Mouse (Mus musculus) lung, adult 2 months (tissue): ENCODE measurements around the gene Kpna7. TPM values are rescaled to one million over a fixed set of nuclear protein-coding genes. Genes with fewer than 3 reads are reported as not detected.
"Not testable (repeated sequence)": the region's sequence is repeated elsewhere in the genome, so short reads cannot be mapped to it uniquely, and the experiment has no call there.

Experiments
- DNase-seq: peaks from one replicate; pipeline ENCODE4 v3.0.0; 2022
- H3K4me1 ChIP-seq: fragments of 200-500 bp; 2 replicates; pipeline ENCODE4 v1.6.1; 2011; ENCODE audit warnings: low read length; ENCODE audit not compliant: control insufficient read depth, insufficient read depth
- H3K4me3 ChIP-seq: fragments of 200-500 bp; replicated peaks from 2 replicates; pipeline ENCODE3; 2011; ENCODE audit warnings: low read depth, mild to moderate bottlenecking, control low read depth, low read length; ENCODE audit errors: extremely low read depth
- CTCF ChIP-seq: fragments of 200-500 bp; IDR thresholded peaks from 2 replicates; pipeline ENCODE4 v1.5.1; 2011; ENCODE audit warnings: mild to moderate bottlenecking, low read length, control low read depth; ENCODE audit not compliant: insufficient read depth
- POLR2A ChIP-seq: fragments of 200-500 bp; IDR thresholded peaks from 2 replicates; pipeline ENCODE4 v1.6.1; 2011; ENCODE audit warnings: low read depth, mild to moderate bottlenecking, control low read depth, low read length, borderline replicate concordance; ENCODE audit errors: extremely low read depth
- WGBS: fragments of 180-500 bp; shearing (Covaris S2); methylation state at CpG from one replicate; pipeline ENCODE4 v1.1.7; 2018; 5-methylcytosine and 5-hydroxymethylcytosine counted together
- polyA plus RNA-seq: library from polyadenylated mRNA; depleted of rRNA; stranded (reverse); fragments of >200 nt; gene quantifications from 2 replicates; pipeline ENCODE4 v1.2.3, GENCODE M21; 2012

Kpna7 gene
- polyA plus RNA-seq, 1 experiment = not detected

GRCm38 (mm10) chr5:145105694-145106275, 22.0 kb upstream of the Kpna7 start:
- Histone ChIP-seq H3K4me3 (no peak overlapping the region), H3K4me1 (no peaks in the 10 kb centered on the region)
- no peak for DNase-seq
- no peak for TF ChIP-seq POLR2A
- 79% methylated on average over 9 of the region's 9 CpGs for WGBS

GRCm38 (mm10) chr5:145104328-145104727, 20.5 kb upstream of the Kpna7 start:
- no peak for TF ChIP-seq POLR2A
- TF ChIP-seq CTCF = no peak
- Histone ChIP-seq H3K4me1 (no peaks in the 10 kb centered on the region), H3K4me3 (no peak overlapping the region)
- WGBS = 86% methylated on average over 9 of the region's 9 CpGs
- DNase-seq = no peak

GRCm38 (mm10) chr5:145102706-145103105, 18.9 kb upstream of the Kpna7 start:
- WGBS = 78% methylated on average over 4 of the region's 4 CpGs
- Histone ChIP-seq H3K4me1 (no peaks in the 10 kb centered on the region), H3K4me3 (no peak overlapping the region)
- no peak for DNase-seq
- TF ChIP-seq CTCF = no peak

DNA sequence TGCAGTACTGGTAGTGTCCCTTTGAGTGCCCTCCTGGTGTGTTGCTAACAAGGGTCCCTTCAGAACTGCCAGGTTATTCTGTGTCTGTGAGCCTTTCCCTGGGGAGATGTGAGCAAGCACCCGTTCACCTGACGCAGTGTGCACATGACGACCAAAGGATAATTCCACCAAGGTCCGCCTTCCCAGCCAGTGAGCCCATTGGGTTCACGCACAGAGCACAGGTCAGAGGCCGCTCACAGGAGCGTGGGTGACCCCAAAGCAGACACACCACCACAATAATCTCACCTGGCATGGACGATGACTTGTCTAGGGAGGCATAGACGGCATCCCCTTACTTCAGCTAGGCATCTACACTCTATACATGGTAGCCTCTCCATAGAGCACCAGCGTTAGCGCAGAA, 17.6 kb upstream of the Kpna7 start:
- WGBS = 96% methylated on average over 11 of the region's 11 CpGs
- not testable (repeated sequence) for DNase-seq, H3K4me3 ChIP-seq

DNA sequence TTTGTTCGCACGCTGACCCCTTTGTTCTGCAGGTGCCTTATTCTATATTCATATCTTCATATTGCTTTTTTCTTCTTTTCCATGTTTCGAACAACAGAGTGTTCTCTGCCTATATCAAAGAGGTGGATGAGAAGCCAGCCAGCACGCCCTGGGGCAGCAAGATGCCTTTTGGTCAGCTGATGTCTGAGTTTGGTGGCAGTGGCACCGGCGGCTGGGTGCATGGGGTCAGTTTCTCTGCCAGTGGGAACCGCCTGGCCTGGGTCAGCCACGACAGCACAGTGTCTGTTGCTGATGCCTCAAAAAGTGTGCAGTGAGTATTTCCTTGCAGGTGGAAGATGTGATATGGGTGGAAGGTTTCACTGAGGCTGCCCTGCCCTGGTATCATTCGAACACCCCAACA, 17.1 kb upstream of the Kpna7 start:
- Histone ChIP-seq H3K4me1 (no peaks in the 10 kb centered on the region), H3K4me3 (no peak overlapping the region)
- 96% methylated on average over 9 of the region's 9 CpGs for WGBS
- DNase-seq = no peak
- TF ChIP-seq CTCF = no peak
- TF ChIP-seq POLR2A = no peak

More for the DNA sequence above, 17.6 kb upstream of the Kpna7 start:
- not testable (repeated sequence) for H3K4me1 ChIP-seq

- DNase-seq = no peak
These were observed 14.6 kb upstream of the Kpna7 start for GRCm38 (mm10) chr5:145098340-145098821.

DNA sequence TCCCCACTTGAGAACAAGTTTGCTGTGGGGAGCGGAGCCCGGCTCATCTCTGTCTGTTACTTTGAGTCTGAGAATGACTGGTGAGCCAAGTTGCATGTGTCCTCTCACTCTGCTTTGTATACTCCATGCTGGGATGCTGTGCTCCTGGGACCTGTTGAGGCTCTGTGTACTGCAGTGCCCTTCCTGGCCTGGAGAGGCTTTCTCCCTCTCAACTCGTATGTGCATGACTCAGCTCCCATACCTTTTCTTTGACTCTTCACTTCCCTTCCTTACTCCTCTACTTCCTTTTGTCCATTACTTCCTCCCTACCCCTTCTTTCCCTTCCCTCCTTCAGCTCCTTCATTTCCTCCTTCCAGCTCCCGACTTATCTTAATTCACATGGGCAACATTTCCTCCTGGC, 12.4 kb upstream of the Kpna7 start:
- H3K4me1 ChIP-seq = no peaks in the 10 kb centered on the region
- no peak for DNase-seq
- WGBS = 75% methylated on average over 4 of the region's 4 CpGs
- TF ChIP-seq CTCF = no peak
- TF ChIP-seq POLR2A = no peak
- H3K4me3 ChIP-seq = no peak overlapping the region

More at GRCm38 (mm10) chr5:145098340-145098821, 14.6 kb upstream of the Kpna7 start:
- 88% methylated on average over 10 of the region's 10 CpGs for WGBS
- TF ChIP-seq POLR2A = no peak
- no peak for TF ChIP-seq CTCF
- Histone ChIP-seq H3K4me3 (no peak overlapping the region), H3K4me1 (no peaks in the 10 kb centered on the region)

DNA sequence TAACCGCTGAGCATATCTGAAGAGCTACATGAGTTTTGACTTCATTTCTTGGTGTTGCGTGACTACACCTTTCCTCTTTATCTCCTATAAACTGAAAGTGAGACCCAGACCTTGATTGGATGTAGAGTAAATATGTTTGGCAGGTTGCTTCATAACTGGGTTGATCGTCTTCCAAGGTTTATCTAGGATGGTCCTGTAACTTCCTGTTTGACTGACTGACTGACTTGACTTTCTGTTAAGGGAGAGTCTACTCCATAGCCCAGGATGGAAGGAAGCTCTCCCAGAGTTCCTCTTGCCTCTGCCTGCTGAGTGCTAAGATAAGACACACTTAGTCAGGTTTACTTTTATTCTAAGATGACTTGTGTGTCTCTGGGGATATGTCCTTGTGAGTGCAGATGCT, 6.0 kb upstream of the Kpna7 start:
- Histone ChIP-seq H3K4me3 (no peak overlapping the region), H3K4me1 (peaks cover 5% of the 10 kb centered on the region; the same call in 1 of the 2 replicates)
- DNase-seq = no peak
- 54% methylated on average over 3 of the region's 3 CpGs for WGBS
- TF ChIP-seq POLR2A = no peak
- no peak for TF ChIP-seq CTCF

DNA sequence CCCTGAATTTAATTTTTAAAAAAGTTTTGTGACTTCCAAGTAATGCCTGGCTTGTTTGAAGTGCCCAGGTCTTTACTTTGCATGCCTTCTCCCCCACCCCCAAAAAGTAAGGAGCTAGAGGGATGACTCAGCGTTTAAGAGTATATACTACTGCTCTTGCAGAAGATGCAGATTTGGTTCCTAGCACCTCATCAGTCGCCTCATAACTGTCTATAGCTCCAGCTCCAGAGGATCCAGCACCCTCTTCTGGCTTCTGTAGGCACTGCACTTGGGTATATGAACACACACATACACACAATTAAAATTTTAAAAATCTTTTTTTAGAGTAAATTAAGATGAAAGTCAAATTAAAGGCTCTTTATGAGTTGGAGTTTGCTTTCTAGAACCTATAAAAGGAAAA, 4.4 kb upstream of the Kpna7 start:
- Histone ChIP-seq H3K4me1 (peaks cover 9% of the 10 kb centered on the region; the same call in 1 of the 2 replicates), H3K4me3 (no peak overlapping the region)
- DNase-seq = no peak
- TF ChIP-seq CTCF = no peak
- no peak for TF ChIP-seq POLR2A
- WGBS = 99% methylated on average over 2 of the region's 2 CpGs

- no peak for DNase-seq
- Histone ChIP-seq H3K4me1 (peaks cover 9% of the 10 kb centered on the region; the same call in 1 of the 2 replicates), H3K4me3 (no peak overlapping the region)
- TF ChIP-seq POLR2A (no peak), CTCF (no peak)
- 47% methylated on average over 2 of the region's 2 CpGs for WGBS
These were observed 992 bp upstream of the Kpna7 start for GRCm38 (mm10) chr5:145084822-145085221.

DNA sequence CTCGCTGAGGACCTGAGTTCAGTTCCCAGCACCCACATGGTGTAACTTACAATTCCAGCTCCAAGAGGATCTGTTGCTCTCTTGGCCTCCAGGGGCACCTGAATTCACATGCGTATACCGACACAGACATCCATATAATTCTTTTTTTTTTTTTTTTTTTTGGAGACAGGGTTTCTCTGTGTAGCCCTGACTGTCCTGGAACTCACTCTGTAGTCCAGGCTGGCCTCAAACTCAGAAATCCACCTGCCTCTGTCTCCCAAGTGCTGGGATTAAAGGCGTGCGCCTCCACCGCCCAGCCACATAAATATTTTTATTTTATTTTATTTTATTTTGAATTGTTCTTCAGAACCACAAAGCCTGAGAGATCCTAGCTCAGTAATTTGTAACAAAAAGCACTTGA, 629 bp downstream of the Kpna7 start:
- not testable (repeated sequence) for H3K4me1 ChIP-seq, H3K4me3 ChIP-seq, DNase-seq
- WGBS = 50% methylated on average over 6 of the region's 6 CpGs
